8 mouse cellular contexts compared by ENCODE assay signal in genomic region chr2:35464089-35464534, GRCm38 (mm10). TPM values are rescaled to one million over a fixed set of nuclear protein-coding genes. Genes with fewer than 3 reads are reported as not detected.
DNase-seq lines count a peak whose midpoint lies in the region; ATAC-seq and TF ChIP-seq lines count a peak whose summit lies in the region.
"Had no signal": no experiment of that assay in that cellular context is flagged by ENCODE, and none has a peak within 500 bp of the region (broad histone marks: within the 10 kb centered on the region; RNA-seq: fewer than 3 reads in every experiment).

No protein-coding gene starts in this region.

- 45% methylated on average over 7 of the region's 7 CpGs for WGBS in kidney, embryonic 14.5 days
- 46% methylated on average over 7 of the region's 7 CpGs for WGBS in limb, embryonic 15.5 days

- H3K4me2 ChIP-seq in kidney, embryonic 14.5 days (replicated peaks; ENCODE audit: low read depth, low read length), result peak overlapping the region; percentile 94
- H3K4me2 ChIP-seq in limb, embryonic 15.5 days, result peak overlapping the region; percentile 87; the same call in 1 of the 2 replicates

- no peak overlapping the region for H3K4me3 ChIP-seq in kidney, embryonic 14.5 days (ENCODE audit: low read length)
- no peak overlapping the region; the same call in 1 of the 2 replicates for H3K4me3 ChIP-seq in ES-Bruce4 (ENCODE audit: low read depth, low read length)
- no peak overlapping the region for H3K4me3 ChIP-seq in limb, embryonic 15.5 days

- H3K9me3 ChIP-seq in kidney, embryonic 14.5 days (ENCODE audit: control insufficient read depth, low read length), result no peaks in the 10 kb centered on the region
- no peaks in the 10 kb centered on the region for H3K9me3 ChIP-seq in ES-Bruce4 (replicated peaks; ENCODE audit: control insufficient read depth, insufficient read depth, low read length, poor library complexity, severe bottlenecking)
- no peaks in the 10 kb centered on the region for H3K9me3 ChIP-seq in limb, embryonic 15.5 days

- peaks cover 16% of the 10 kb centered on the region for H3K4me1 ChIP-seq in kidney, embryonic 14.5 days (ENCODE audit: control insufficient read depth, insufficient read depth, low read length)
- H3K4me1 ChIP-seq in ES-Bruce4 (ENCODE audit: control insufficient read depth, insufficient read depth, low read length), result peaks cover 5% of the 10 kb centered on the region
- H3K4me1 ChIP-seq in limb, embryonic 15.5 days, result peaks cover 40% of the 10 kb centered on the region

- peak overlapping the region; percentile 63 for H3K27ac ChIP-seq in kidney, embryonic 14.5 days (ENCODE audit: low read depth, low read length)
- H3K27ac ChIP-seq in ES-Bruce4 (ENCODE audit: insufficient read depth, low read length), result peak overlapping the region; percentile 84
- peak overlapping the region; percentile 64 for H3K27ac ChIP-seq in limb, embryonic 15.5 days

- no peak overlapping the region for H3K9ac ChIP-seq in kidney, embryonic 14.5 days (ENCODE audit: low read depth, low read length)
- no peak overlapping the region for H3K9ac ChIP-seq in ES-Bruce4 (ENCODE audit: low read depth, poor library complexity, severe bottlenecking)
- H3K9ac ChIP-seq in limb, embryonic 15.5 days, result no peak overlapping the region

- H3K36me3 ChIP-seq in kidney, embryonic 14.5 days (ENCODE audit: control insufficient read depth, insufficient read depth, low read length), result no peaks in the 10 kb centered on the region
- no peaks in the 10 kb centered on the region for H3K36me3 ChIP-seq in ES-Bruce4 (ENCODE audit: control insufficient read depth, insufficient read depth, low read length, poor library complexity, severe bottlenecking)
- H3K36me3 ChIP-seq in limb, embryonic 15.5 days, result no peaks in the 10 kb centered on the region

- ATAC-seq in kidney, embryonic 14.5 days (ENCODE audit: low FRiP score, low TSS enrichment), result peak; percentile 26; the same call in 1 of the 2 replicates
- no peak for ATAC-seq in limb, embryonic 15.5 days (ENCODE audit: insufficient number of reproducible peaks, low FRiP score, low TSS enrichment, low read depth)

- no peak for TF ChIP-seq EP300 in ES-Bruce4 (IDR thresholded peaks at IDR 0.05; ENCODE audit: insufficient read depth, low read depth, low read length)

- DNase-seq in kidney, postnatal 36 days, result no peak
- DNase-seq in CD4-positive, CD25-positive, alpha-beta regulatory T cell, adult 2 months (ENCODE audit: low read depth, low spot score), result peak; percentile 50
- DNase-seq in urinary bladder, postnatal 14 days (ENCODE audit: low spot score), result no peak
- DNase-seq in cerebellum, postnatal 36 days, result no peak
- DNase-seq: lung, adult 2 months had no signal

- no peak for TF ChIP-seq POLR2A in ES-Bruce4 (IDR thresholded peaks at IDR 0.05; ENCODE audit: insufficient read depth, low read length)

- no peaks in the 10 kb centered on the region for H3K27me3 ChIP-seq in kidney, embryonic 14.5 days (ENCODE audit: control insufficient read depth, insufficient read depth, low read length)
- H3K27me3 ChIP-seq in ES-Bruce4 (ENCODE audit: control insufficient read depth, insufficient read depth, low read length, poor library complexity, severe bottlenecking), result no peaks in the 10 kb centered on the region
- H3K27me3 ChIP-seq in limb, embryonic 15.5 days, result no peaks in the 10 kb centered on the region

- no peak for TF ChIP-seq CTCF in ES-Bruce4 (IDR thresholded peaks at IDR 0.05; ENCODE audit: low read depth, low read length)

RNA-seq across cellular contexts. Expression of gene Ggta1, which starts 1.1 kb away (rescaled TPM):
- 10.3 and 21.5 TPM in 2 replicates for polyA plus RNA-seq in kidney, embryonic 14.5 days (2014; fragmentation: Nextera tagmentation; extraction: Ambion mirVana)
- polyA plus RNA-seq in ES-Bruce4 (2011; ENCODE audit: insufficient read depth, insufficient read length, low read depth, missing spikeins), result 45.2 and 52.5 TPM in 2 replicates
- polyA plus RNA-seq in limb, embryonic 15.5 days (2015; fragmentation: Nextera tagmentation; extraction: Ambion mirVana), result 34.2 and 37.5 TPM in 2 replicates
